Mouse (Mus musculus) 3134 (cell line): Measurements from ENCODE around the gene Dnah10.

Experiments used
- DNase-seq: peaks from one replicate; pipeline ENCODE4 v3.0.0-alpha.2; 2011; ENCODE audit warnings: low spot score; ENCODE audit not compliant: insufficient read length; ENCODE audit errors: extremely low read depth

Gene Dnah10

GRCm38 (mm10) chr5:124862871-124863741, 138.2 kb downstream of the Dnah10 start:
- DNase-seq = peak; percentile 63

- peak; percentile 32 for DNase-seq
Measured at GRCm38 (mm10) chr5:124868981-124869380, 144.1 kb downstream of the Dnah10 start.

- DNase-seq = peak; percentile 29
Measured at GRCm38 (mm10) chr5:124872033-124872432, 147.1 kb downstream of the Dnah10 start.

GRCm38 (mm10) chr5:124873096-124873495, 148.2 kb downstream of the Dnah10 start:
- DNase-seq = no peak

GRCm38 (mm10) chr5:124873890-124874601, 149.2 kb downstream of the Dnah10 start:
- no peak for DNase-seq

- DNase-seq = no peak
Measured at GRCm38 (mm10) chr5:124879251-124879650, 154.4 kb downstream of the Dnah10 start.

GRCm38 (mm10) chr5:124879801-124880200, 154.9 kb downstream of the Dnah10 start:
- no peak for DNase-seq

- no peak for DNase-seq
Measured at GRCm38 (mm10) chr5:124883877-124884276, 159.0 kb downstream of the Dnah10 start.
